Mouse (Mus musculus): ENCODE measurements at regions not wholly inside any gene's neighbourhood (a gene's known extent, or its start where the extent isn't known, plus 50 kb on each side); places are given as distances from the start of the nearest gene placed in this dataset.

- no peak for DNase-seq (ENCODE audit: low spot score in 2 of 2)
Observed at GRCm38 (mm10) chrX:14960294-14960693, 749.3 kb downstream of the H2al1n start.

GRCm38 (mm10) chrX:15007023-15007422 is 796.1 kb downstream of the H2al1n start:
- DNase-seq (ENCODE audit: low spot score in 2 of 2) = peak; percentile 32 to 33

Measured in right cerebral cortex, postnatal 10 days (tissue).